Mouse (Mus musculus) thymus, adult 2 months (tissue): ENCODE results near the gene Mbtd1.

Experiments
- CTCF ChIP-seq: fragments of 200-500 bp; IDR thresholded peaks from 2 replicates; pipeline ENCODE4 v1.5.1; 2012; ENCODE audit warnings: mild to moderate bottlenecking, control low read depth, low read length, moderate library complexity, borderline replicate concordance; ENCODE audit not compliant: control insufficient read depth, poor library complexity, insufficient read depth; ENCODE audit errors: extremely low read depth
- POLR2A ChIP-seq: fragments of 200-500 bp; IDR thresholded peaks from 2 replicates; pipeline ENCODE4 v1.6.1; 2012; ENCODE audit warnings: mild to moderate bottlenecking, low read length, control low read depth, moderate library complexity; ENCODE audit not compliant: control insufficient read depth, poor library complexity, insufficient read depth; ENCODE audit errors: extremely low read depth

GRCm38 (mm10) chr11:93847342-93847741 is 38.3 kb upstream of the Mbtd1 start:
- TF ChIP-seq CTCF (no peak), POLR2A (no peak)
